Mouse (Mus musculus) c-Kit-negative CD71-positive TER-119-positive erythroid progenitor cells, embryonic 14.5 days (primary cell): ENCODE results near the gene St8sia2.

Source experiments
- DNase-seq: peaks from one replicate; pipeline ENCODE4 v3.0.0-alpha.2; 2013; ENCODE audit warnings: low read depth, low spot score

The St8sia2 gene

GRCm38 (mm10) chr7:74013601-74014175 lies at the start of gene St8sia2:
Gene St8sia2, minus strand, starts transcription at chr7:74013690.
- DNase-seq = no peak

DNA sequence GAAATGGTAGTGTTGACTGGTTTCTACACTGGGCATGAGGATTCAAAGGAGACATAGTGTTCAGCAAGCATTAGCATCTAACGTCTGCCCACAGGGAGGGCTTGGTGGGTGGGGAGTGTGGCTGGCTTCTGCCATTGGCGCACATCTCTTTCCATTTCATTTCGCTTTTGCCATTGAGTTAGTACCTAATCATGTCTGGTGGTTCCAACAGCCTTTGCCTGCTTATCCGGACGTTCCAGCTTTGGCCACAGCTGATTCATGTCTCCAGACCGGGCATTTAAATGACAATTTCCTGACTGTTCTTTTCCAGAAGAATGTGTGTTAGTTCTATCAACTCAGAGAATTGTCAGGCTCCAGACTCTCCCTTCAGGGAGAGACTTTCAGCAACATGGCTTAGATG lies 47.6 kb upstream of the St8sia2 start:
- no peak for DNase-seq

- no peak for DNase-seq
Measured at GRCm38 (mm10) chr7:74060306-74060946, 46.9 kb upstream of the St8sia2 start.

DNA sequence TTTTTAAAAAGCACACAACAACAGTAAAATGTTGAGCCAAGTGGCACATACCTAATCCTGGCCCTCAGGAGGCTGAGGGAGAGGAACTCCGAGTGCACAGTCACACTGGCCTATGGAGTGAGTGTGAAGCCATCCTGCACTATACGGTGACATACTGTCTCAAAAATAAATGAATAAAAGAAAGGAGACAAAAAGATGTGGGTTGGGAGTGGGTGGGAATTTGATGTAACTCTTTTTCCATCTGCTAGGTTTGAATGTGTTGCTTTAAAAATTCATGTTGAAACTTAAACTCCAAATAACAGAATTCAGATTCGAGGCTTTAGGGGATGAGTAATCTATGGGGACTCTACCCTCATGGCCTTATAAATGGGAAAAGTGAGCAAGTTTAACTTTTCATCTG lies 46.2 kb upstream of the St8sia2 start:
- no peak for DNase-seq

GRCm38 (mm10) chr7:74055753-74056152 lies 42.3 kb upstream of the St8sia2 start:
- no peak for DNase-seq

GRCm38 (mm10) chr7:74047591-74047990 lies 34.1 kb upstream of the St8sia2 start:
- DNase-seq = no peak

DNA sequence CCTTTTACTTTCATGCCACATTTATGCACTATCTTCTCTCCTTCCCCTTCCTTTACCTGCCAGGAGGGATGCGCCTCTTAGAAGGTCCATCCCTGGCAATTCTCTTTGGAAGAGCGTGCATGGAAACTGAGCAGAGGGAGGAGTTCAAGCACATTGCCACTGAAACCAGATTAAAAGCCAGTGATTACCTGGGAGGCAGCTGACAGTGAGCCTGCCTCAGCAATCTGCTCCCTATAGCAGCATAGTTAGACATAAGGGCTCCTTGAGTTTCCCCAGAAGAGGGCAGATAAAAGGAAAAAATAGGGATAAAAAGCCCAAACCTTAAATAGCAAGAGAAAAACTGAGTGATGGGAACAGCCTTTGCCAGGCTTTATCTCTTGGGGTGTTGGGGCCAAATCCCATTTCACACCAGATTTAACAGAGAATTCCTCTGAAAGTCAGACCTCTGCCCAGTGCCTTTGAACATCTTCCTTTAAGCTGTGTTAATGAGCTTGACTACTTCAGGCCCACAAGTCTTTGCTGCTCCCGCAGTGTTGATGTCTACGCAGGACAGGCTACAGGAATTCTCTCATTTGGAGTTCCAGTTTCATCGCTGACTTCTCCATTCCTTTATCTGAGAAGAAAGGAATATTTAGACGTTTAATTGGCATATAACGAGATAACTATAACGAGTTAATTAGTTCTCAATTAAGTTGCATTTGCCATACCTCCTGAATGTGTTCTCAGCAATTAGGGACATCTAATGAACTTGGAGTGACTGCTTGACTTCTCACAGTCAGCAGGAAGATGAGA lies 31.9 kb upstream of the St8sia2 start:
- no peak for DNase-seq

- DNase-seq = no peak
Measured at GRCm38 (mm10) chr7:74043562-74044138, 30.2 kb upstream of the St8sia2 start.

DNA sequence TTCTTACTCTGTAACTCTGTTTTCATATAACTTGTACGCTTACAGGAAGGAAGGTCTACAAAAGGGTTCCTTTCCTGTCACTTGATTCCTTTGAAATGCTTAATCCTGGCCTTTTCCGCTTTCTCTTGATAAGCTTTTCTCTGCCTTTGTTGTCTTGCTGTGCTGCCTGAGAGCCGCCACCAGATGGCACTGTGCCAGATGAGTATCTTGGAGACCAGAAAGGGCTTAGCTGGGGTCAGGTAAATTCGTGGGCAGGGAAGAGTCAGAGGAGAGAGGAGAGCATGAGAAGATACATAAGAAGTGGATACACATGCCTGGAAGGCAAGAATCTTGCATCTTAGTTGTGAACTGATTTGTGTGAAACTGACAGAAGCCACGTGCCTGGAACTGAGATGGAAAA lies 11.5 kb upstream of the St8sia2 start:
- DNase-seq = no peak

DNA sequence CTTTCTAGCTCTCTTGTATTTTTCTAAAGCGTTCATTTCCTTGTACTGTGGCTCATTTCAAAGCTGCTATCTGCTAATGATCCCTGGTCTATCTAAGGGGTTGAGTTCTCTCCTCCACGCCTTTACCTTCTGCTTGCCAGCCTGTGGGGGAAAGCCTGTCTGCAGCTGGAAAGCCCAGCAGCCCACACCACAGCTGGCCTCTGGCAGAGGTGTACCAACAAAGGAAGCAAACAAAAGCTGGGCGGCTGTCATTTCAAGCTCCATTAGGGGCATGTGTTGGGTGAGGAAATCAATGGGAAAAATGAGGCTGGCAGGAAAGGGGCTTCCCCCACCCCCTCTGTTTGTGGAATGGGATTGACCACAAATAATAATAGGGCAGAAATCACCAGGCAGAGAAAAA lies 10.7 kb upstream of the St8sia2 start:
- DNase-seq = no peak

- DNase-seq = no peak
Measured at GRCm38 (mm10) chr7:74022571-74022970, 9.1 kb upstream of the St8sia2 start.

- DNase-seq = no peak
Measured at GRCm38 (mm10) chr7:74021771-74022170, 8.3 kb upstream of the St8sia2 start.

- DNase-seq = no peak
Measured at GRCm38 (mm10) chr7:74016613-74017012, 3.1 kb upstream of the St8sia2 start.

- no peak for DNase-seq
Measured at GRCm38 (mm10) chr7:74012858-74013600, 461 bp downstream of the St8sia2 start.

GRCm38 (mm10) chr7:74011976-74012857 lies 1.3 kb downstream of the St8sia2 start:
- no peak for DNase-seq

- no peak for DNase-seq
Measured at GRCm38 (mm10) chr7:74008946-74009542, 4.4 kb downstream of the St8sia2 start.

- DNase-seq = no peak
Measured at GRCm38 (mm10) chr7:74006775-74007371, 6.6 kb downstream of the St8sia2 start.

DNA sequence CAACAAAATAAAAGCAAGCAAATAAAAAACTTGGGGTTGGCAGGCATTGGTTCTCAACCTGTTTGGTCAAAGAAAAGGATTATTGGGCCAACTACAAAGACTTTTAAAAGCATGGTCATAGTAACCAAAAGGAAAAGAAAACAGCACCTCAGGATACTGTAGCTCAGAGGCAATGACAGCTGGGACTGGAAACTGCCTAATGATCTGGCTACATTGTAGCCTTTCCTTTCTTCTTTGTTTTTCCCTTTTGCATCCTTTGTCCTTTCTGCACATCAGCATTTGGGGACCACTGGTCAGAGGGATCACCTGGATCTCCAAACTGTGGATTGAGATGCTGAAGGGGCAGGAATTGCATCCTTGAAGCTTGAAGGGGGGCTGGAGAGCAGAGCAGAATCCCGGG lies 7.1 kb downstream of the St8sia2 start:
- no peak for DNase-seq

DNA sequence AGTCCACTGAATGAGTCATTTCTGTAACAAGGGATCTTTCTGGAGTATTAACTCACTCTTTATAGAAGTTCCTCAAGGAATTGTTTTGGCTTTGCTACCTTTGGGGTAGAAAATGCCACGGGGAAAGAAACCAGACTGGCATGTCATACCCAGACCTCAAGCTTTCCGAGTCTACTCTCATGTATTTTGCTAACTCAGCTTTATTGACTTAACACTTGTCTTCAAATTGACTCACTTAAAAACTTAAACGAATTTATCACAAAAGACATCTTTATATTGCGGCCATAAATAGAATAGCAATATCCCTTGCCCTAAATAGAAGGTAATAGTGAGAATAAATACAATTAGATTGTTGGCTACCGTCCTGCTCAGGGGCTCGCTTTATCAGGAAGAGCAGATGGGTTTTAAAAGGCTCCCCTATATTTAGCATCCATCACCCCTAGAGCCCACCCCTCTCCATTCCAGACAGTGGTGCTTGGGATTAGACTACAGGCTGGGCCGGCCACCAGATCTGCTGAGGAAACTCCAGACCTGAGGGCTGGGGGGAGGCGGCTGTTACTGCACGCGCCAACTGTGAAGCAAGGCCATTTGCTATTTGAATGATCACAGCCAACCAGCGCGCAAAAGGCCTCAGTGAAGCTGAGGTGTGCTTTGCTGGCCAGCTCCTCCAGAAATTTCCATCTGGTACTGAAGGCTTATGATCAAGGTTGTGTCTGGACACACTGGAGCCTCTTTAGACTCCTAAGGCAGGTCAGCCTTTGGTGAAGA lies 12.6 kb downstream of the St8sia2 start:
- no peak for DNase-seq
